30 mouse cellular contexts compared by ENCODE assay signal in genomic region chr17:29510691-29511090, GRCm38 (mm10). TPM values are rescaled to one million over a fixed set of nuclear protein-coding genes. Genes with fewer than 3 reads are reported as not detected.
DNase-seq lines count a peak whose midpoint lies in the region; ATAC-seq and TF ChIP-seq lines count a peak whose summit lies in the region.
"Had no signal": no experiment of that assay in that cellular context is flagged by ENCODE, and none has a peak within 500 bp of the region (broad histone marks: within the 10 kb centered on the region; RNA-seq: fewer than 3 reads in every experiment).

No protein-coding gene starts in this region.

- H3K27ac ChIP-seq in lung, postnatal 0 days (ENCODE audit: low read length): no peak overlapping the region
- H3K27ac ChIP-seq in liver, embryonic 11.5 days (ENCODE audit: low read depth, low read length): peak overlapping the region; percentile 40
- no peak overlapping the region for H3K27ac ChIP-seq in forebrain, embryonic 12.5 days
- H3K27ac ChIP-seq in thymus, adult 2 months (ENCODE audit: control insufficient read depth, insufficient read depth, low read length): no peak overlapping the region
- H3K27ac ChIP-seq: heart, adult 2 months; limb, embryonic 10.5 days; midbrain, embryonic 13.5 days had no signal

- H3K27me3 ChIP-seq in lung, postnatal 0 days (replicated peaks; ENCODE audit: insufficient read depth, low read length): no peaks in the 10 kb centered on the region
- H3K27me3 ChIP-seq in liver, embryonic 11.5 days (replicated peaks; ENCODE audit: control insufficient read depth, insufficient read depth, low read length): no peaks in the 10 kb centered on the region
- no peaks in the 10 kb centered on the region; the same call in 1 of the 2 replicates for H3K27me3 ChIP-seq in forebrain, embryonic 12.5 days
- H3K27me3 ChIP-seq in thymus, adult 2 months (ENCODE audit: control insufficient read depth, insufficient read depth, low read length): no peaks in the 10 kb centered on the region
- H3K27me3 ChIP-seq: midbrain, embryonic 13.5 days; Patski had no signal

- no peak for TF ChIP-seq POLR2A in thymus, adult 2 months (IDR thresholded peaks at IDR 0.05; ENCODE audit: control insufficient read depth, extremely low read depth, insufficient read depth, low read length, poor library complexity)

- no peak overlapping the region for H3K4me2 ChIP-seq in lung, postnatal 0 days (replicated peaks; ENCODE audit: low read depth, low read length)
- no peak overlapping the region for H3K4me2 ChIP-seq in liver, embryonic 11.5 days
- no peak overlapping the region for H3K4me2 ChIP-seq in forebrain, embryonic 12.5 days
- H3K4me2 ChIP-seq: lung, embryonic 14.5 days; midbrain, embryonic 13.5 days had no signal

- no peak overlapping the region for H3K9ac ChIP-seq in lung, postnatal 0 days (replicated peaks; ENCODE audit: low read depth)
- peak overlapping the region; percentile 30 for H3K9ac ChIP-seq in liver, embryonic 11.5 days (ENCODE audit: low read depth, low read length)
- no peak overlapping the region for H3K9ac ChIP-seq in forebrain, embryonic 12.5 days
- H3K9ac ChIP-seq: lung, embryonic 14.5 days; midbrain, embryonic 13.5 days had no signal

- peak; percentile 33 for DNase-seq in lung, postnatal 0 days (ENCODE audit: low spot score)
- no peak for DNase-seq in lung, postnatal 4 days
- no peak for DNase-seq in liver, embryonic 11.5 days (ENCODE audit: low spot score)
- no peak for DNase-seq in layer of hippocampus, adult 9-10 months (ENCODE audit: low spot score)
- no peak for DNase-seq in thymus, adult 2 months
- no peak for DNase-seq in embryo, embryonic 11 days
- DNase-seq: adrenal gland, postnatal 25 days; cerebellum, adult 11 months; cerebellum, postnatal 14 days; heart, adult 2 months; kidney, adult 2 months; kidney, postnatal 10 days; lung, embryonic 14.5 days; spleen, adult 18-20 months; thymus, adult 18-20 months had no signal

- H3K4me3 ChIP-seq in lung, postnatal 0 days (ENCODE audit: low read depth, low read length): no peak overlapping the region
- H3K4me3 ChIP-seq in liver, embryonic 11.5 days (ENCODE audit: low read depth, low read length): no peak overlapping the region
- no peak overlapping the region for H3K4me3 ChIP-seq in forebrain, embryonic 12.5 days (replicated peaks)
- no peak overlapping the region for H3K4me3 ChIP-seq in thymus, adult 2 months (ENCODE audit: control insufficient read depth, insufficient read depth, low read length)
- H3K4me3 ChIP-seq: heart, adult 2 months; hindbrain, embryonic 10.5 days; limb, embryonic 10.5 days; midbrain, embryonic 13.5 days had no signal

- ATAC-seq in lung, postnatal 0 days: peak; percentile 13; the same call in 1 of the 2 replicates
- no peak for ATAC-seq in liver, embryonic 11.5 days (replicated peaks; ENCODE audit: low FRiP score)
- ATAC-seq in megakaryocyte, adult 5-6 weeks (ENCODE audit: poor library complexity, severe bottlenecking): peak; percentile 86
- ATAC-seq in forebrain, embryonic 12.5 days (ENCODE audit: low FRiP score): no peak
- ATAC-seq: midbrain, embryonic 13.5 days; Patski had no signal

- no peak for TF ChIP-seq CTCF in lung, postnatal 0 days (IDR thresholded peaks at IDR 0.05)
- TF ChIP-seq CTCF in thymus, adult 2 months (IDR thresholded peaks at IDR 0.05; ENCODE audit: borderline replicate concordance, control insufficient read depth, extremely low read depth, insufficient read depth, low read length, poor library complexity): no peak

- H3K9me3 ChIP-seq in lung, postnatal 0 days (ENCODE audit: low read length): no peaks in the 10 kb centered on the region
- no peaks in the 10 kb centered on the region for H3K9me3 ChIP-seq in liver, embryonic 11.5 days (ENCODE audit: control insufficient read depth, low read length)
- no peaks in the 10 kb centered on the region for H3K9me3 ChIP-seq in forebrain, embryonic 12.5 days
- H3K9me3 ChIP-seq: hindbrain, embryonic 10.5 days; limb, embryonic 10.5 days; midbrain, embryonic 13.5 days had no signal

- H3K4me1 ChIP-seq in lung, postnatal 0 days (ENCODE audit: insufficient read depth, low read depth, low read length): no peaks in the 10 kb centered on the region
- H3K4me1 ChIP-seq in liver, embryonic 11.5 days (replicated peaks; ENCODE audit: control insufficient read depth, insufficient read depth, low read length): peaks cover 23% of the 10 kb centered on the region
- no peaks in the 10 kb centered on the region; the same call in 1 of the 2 replicates for H3K4me1 ChIP-seq in forebrain, embryonic 12.5 days
- no peaks in the 10 kb centered on the region; the same call in 1 of the 2 replicates for H3K4me1 ChIP-seq in thymus, adult 2 months (replicated peaks; ENCODE audit: control insufficient read depth, insufficient read depth, low read length)

- WGBS in lung, postnatal 0 days: 56% methylated on average over 8 of the region's 8 CpGs
- WGBS in liver, embryonic 11.5 days: 43% methylated on average over 8 of the region's 8 CpGs
- 67% methylated on average over 8 of the region's 8 CpGs for WGBS in forebrain, embryonic 12.5 days
- WGBS in thymus, adult 2 months: 35% methylated on average over 8 of the region's 8 CpGs

- no peak for TF ChIP-seq EP300 in lung, postnatal 0 days (IDR thresholded peaks at IDR 0.05)

- no peaks in the 10 kb centered on the region for H3K36me3 ChIP-seq in lung, postnatal 0 days (ENCODE audit: insufficient read depth, low read length)
- no peaks in the 10 kb centered on the region for H3K36me3 ChIP-seq in liver, embryonic 11.5 days (ENCODE audit: control insufficient read depth, insufficient read depth, low read length)
- H3K36me3 ChIP-seq in forebrain, embryonic 12.5 days (replicated peaks): no peaks in the 10 kb centered on the region
- H3K36me3 ChIP-seq in thymus, adult 2 months (ENCODE audit: control insufficient read depth, insufficient read depth, low read length): no peaks in the 10 kb centered on the region
- H3K36me3 ChIP-seq: hindbrain, embryonic 10.5 days; limb, embryonic 10.5 days; midbrain, embryonic 13.5 days had no signal

RNA-seq across cellular contexts. Expression of gene Pim1, which starts 20.1 kb away (rescaled TPM):
- 30.0 and 49.5 TPM in 2 replicates for polyA plus RNA-seq in lung, postnatal 0 days (2015; fragmentation: Nextera tagmentation; extraction: Ambion mirVana)
- 41.6 and 47.0 TPM in 2 replicates for polyA plus RNA-seq in liver, embryonic 11.5 days (2014; fragmentation: Nextera tagmentation; extraction: Ambion mirVana)
- 65.2 and 66.9 TPM in 2 replicates for total RNA-seq in megakaryocyte, adult 5-6 weeks (2015)
- 155 and 168 TPM in 2 replicates for total RNA-seq in megakaryocyte, adult 5-6 weeks (2017)
- 18.9 and 22.6 TPM in 2 replicates for polyA plus RNA-seq in forebrain, embryonic 12.5 days (2016; fragmentation: Nextera tagmentation; extraction: Ambion mirVana)
- 92.7 and 128 TPM in 2 replicates for polyA plus RNA-seq in thymus, adult 2 months (2012; rRNA removed)

RNA-seq across cellular contexts. Expression of gene Gm17657, which starts 38.7 kb away (rescaled TPM):
- not detected in 2 replicates for polyA plus RNA-seq in lung, postnatal 0 days (2015; fragmentation: Nextera tagmentation; extraction: Ambion mirVana)
- 0.11 TPM in 1 of 2 replicates, not detected in the other for polyA plus RNA-seq in liver, embryonic 11.5 days (2014; fragmentation: Nextera tagmentation; extraction: Ambion mirVana)
- total RNA-seq in megakaryocyte, adult 5-6 weeks (2015): not detected in 2 replicates
- total RNA-seq in megakaryocyte, adult 5-6 weeks (2017): not detected in 2 replicates
- not detected in 2 replicates for polyA plus RNA-seq in forebrain, embryonic 12.5 days (2016; fragmentation: Nextera tagmentation; extraction: Ambion mirVana)
- polyA plus RNA-seq in thymus, adult 2 months (2012; rRNA removed): not detected in 2 replicates
- total RNA-seq: adrenal gland, postnatal 25 days; gastrocnemius, adult 8-10 months; heart, adult 2 months; layer of hippocampus, adult 18-20 months had no signal
- polyA plus RNA-seq: C2C12; embryonic facial prominence, embryonic 14.5 days; frontal cortex, adult 2 months; heart, adult 2 months; heart, postnatal 0 days; hindbrain, embryonic 10.5 days; kidney, adult 2 months; limb, embryonic 10.5 days; lung, embryonic 14.5 days; midbrain, embryonic 13.5 days; neural tube, embryonic 14.5 days; Patski; stomach, embryonic 14.5 days; urinary bladder, adult 2 months had no signal

RNA-seq across cellular contexts. Expression of gene Tbc1d22b, which starts 38.9 kb away (rescaled TPM):
- 5.9 and 6.7 TPM in 2 replicates for polyA plus RNA-seq in lung, postnatal 0 days (2015; fragmentation: Nextera tagmentation; extraction: Ambion mirVana)
- polyA plus RNA-seq in liver, embryonic 11.5 days (2014; fragmentation: Nextera tagmentation; extraction: Ambion mirVana): 11.5 and 11.8 TPM in 2 replicates
- 11.3 and 11.5 TPM in 2 replicates for total RNA-seq in megakaryocyte, adult 5-6 weeks (2015)
- 4.9 and 6.8 TPM in 2 replicates for total RNA-seq in megakaryocyte, adult 5-6 weeks (2017)
- polyA plus RNA-seq in forebrain, embryonic 12.5 days (2016; fragmentation: Nextera tagmentation; extraction: Ambion mirVana): 24.3 and 27.0 TPM in 2 replicates
- 47.8 and 55.8 TPM in 2 replicates for polyA plus RNA-seq in thymus, adult 2 months (2012; rRNA removed)

RNA-seq across cellular contexts. Expression of gene Tmem217, which starts 41.5 kb away (rescaled TPM):
- 0.31 and 0.76 TPM in 2 replicates for polyA plus RNA-seq in lung, postnatal 0 days (2015; fragmentation: Nextera tagmentation; extraction: Ambion mirVana)
- polyA plus RNA-seq in liver, embryonic 11.5 days (2014; fragmentation: Nextera tagmentation; extraction: Ambion mirVana): 0.42 and 0.52 TPM in 2 replicates
- total RNA-seq in megakaryocyte, adult 5-6 weeks (2015): not detected in 2 replicates
- 0.18 and 0.65 TPM in 2 replicates for total RNA-seq in megakaryocyte, adult 5-6 weeks (2017)
- polyA plus RNA-seq in forebrain, embryonic 12.5 days (2016; fragmentation: Nextera tagmentation; extraction: Ambion mirVana): 1.2 and 1.5 TPM in 2 replicates
- 0.49 and 0.62 TPM in 2 replicates for polyA plus RNA-seq in thymus, adult 2 months (2012; rRNA removed)
- total RNA-seq: gastrocnemius, adult 8-10 months; heart, adult 2 months; layer of hippocampus, adult 18-20 months had no signal
- polyA plus RNA-seq: C2C12; heart, adult 2 months had no signal

Comparison
In these comparisons a context has a peak if more than half of its experiments do, and no peak if none do; other contexts are left out.
1. ATAC-seq: peak in lung, postnatal 0 days (single experiment) and megakaryocyte, adult 5-6 weeks (single experiment); none in liver, embryonic 11.5 days (single experiment) and forebrain, embryonic 12.5 days (single experiment).